Mouse (Mus musculus) cerebellum, adult 2 months (tissue): ENCODE results near the gene Mea1. TPM values are rescaled to one million over a fixed set of nuclear protein-coding genes. Genes with fewer than 3 reads are reported as not detected.

Experiments
- DNase-seq, 2 experiments: peaks; one replicate each; pipeline ENCODE4 v3.0.0; 2021
- H3K27ac ChIP-seq: fragments of 200-500 bp; 2 replicates; pipeline ENCODE4 v1.5.1; 2012; ENCODE audit warnings: low read length, control low read depth, inconsistent platforms; ENCODE audit not compliant: insufficient read depth
- H3K27me3 ChIP-seq: fragments of 200-500 bp; 2 replicates; pipeline ENCODE4 v1.6.1; 2012; ENCODE audit warnings: inconsistent platforms, mild to moderate bottlenecking, low read length, moderate library complexity; ENCODE audit not compliant: control insufficient read depth, insufficient read depth
- H3K4me1 ChIP-seq: fragments of 200-500 bp; 2 replicates; pipeline ENCODE4 v1.6.1; 2011; ENCODE audit warnings: low read length; ENCODE audit not compliant: control insufficient read depth, insufficient read depth
- H3K4me3 ChIP-seq: fragments of 200-500 bp; replicated peaks from 2 replicates; pipeline ENCODE3; 2011; ENCODE audit warnings: mild to moderate bottlenecking, low read depth, low read length, control low read depth; ENCODE audit not compliant: insufficient read depth
- CTCF ChIP-seq: fragments of 200-500 bp; IDR thresholded peaks from 2 replicates; pipeline ENCODE4 v1.5.1; 2011; ENCODE audit warnings: low read depth, mild to moderate bottlenecking, control low read depth, low read length, moderate library complexity, borderline replicate concordance; ENCODE audit not compliant: insufficient read depth
- POLR2A ChIP-seq: fragments of 200-500 bp; IDR thresholded peaks from 2 replicates; pipeline ENCODE4 v1.6.1; 2011; ENCODE audit warnings: low read length, control low read depth, borderline replicate concordance; ENCODE audit not compliant: insufficient read depth
- WGBS: fragments of 180-500 bp; shearing (Covaris S2); methylation state at CpG from one replicate; pipeline ENCODE4 v1.1.7; 2018; 5-methylcytosine and 5-hydroxymethylcytosine counted together
- polyA plus RNA-seq: library from polyadenylated mRNA; depleted of rRNA; stranded (reverse); fragments of >200 nt; gene quantifications from 2 replicates; pipeline ENCODE4 v1.2.3, GENCODE M21; 2012

Gene Mea1
- polyA plus RNA-seq, 1 experiment: 147 TPM

DNA sequence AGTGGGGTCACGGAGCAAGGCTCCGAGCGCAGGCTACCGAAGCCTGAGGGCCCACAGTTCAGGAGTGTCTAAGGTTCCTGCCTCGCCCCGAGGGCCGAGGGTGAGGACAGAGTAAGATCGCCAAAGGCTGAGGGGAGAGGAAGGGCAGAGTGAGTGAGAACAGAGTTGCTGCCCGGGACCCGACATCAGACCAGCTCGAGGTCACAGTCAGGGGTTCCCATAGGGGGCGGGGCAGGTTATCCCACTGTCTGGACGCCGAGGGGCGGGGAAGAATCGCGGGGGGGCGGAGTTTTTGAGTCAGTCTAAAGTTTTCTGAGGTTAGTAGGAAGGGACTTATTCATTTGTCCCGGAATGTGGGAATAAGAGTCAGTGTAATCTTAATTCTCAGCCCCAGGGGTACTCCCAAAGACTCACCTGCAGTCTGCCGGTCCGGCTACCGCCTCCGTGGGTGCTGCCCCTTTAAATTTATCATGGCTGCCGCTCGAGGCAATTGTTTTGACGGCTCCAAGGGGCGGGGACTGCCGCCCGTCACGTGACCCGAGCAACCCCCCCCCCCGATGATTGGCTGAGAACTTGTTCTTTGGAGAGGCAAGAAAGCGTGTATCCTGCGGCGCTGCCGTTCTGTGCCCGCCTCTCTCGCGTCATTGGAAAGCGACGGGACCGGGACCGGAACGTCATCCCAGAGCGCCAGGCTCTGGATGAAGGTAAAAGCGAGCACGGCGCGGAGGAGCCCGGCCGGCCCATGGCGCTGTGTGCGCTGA, 32.9 kb upstream of the Mea1 start, which contains the start of the genes Klc4 and Mrpl2:
Klc4 (minus strand) TSS at position 462 of the 761 bp plus-strand sequence.
Mrpl2 (plus strand) TSS at position 669 of the 761 bp plus-strand sequence.
- peak within 1 kb of the TSS; percentile 96 for H3K4me3 ChIP-seq
- no peaks in the 10 kb centered on the region for H3K27me3 ChIP-seq
- H3K27ac ChIP-seq: peak within 1 kb of the TSS; percentile 93
- TF ChIP-seq POLR2A: peak; percentile 96
- no peak for TF ChIP-seq CTCF
- peak; percentile 99 to 100 for DNase-seq
- whole genome bisulfite sequencing: 0% methylated on average over 53 of the region's 53 CpGs
- peaks cover 14% of the 10 kb centered on the region for H3K4me1 ChIP-seq

DNA sequence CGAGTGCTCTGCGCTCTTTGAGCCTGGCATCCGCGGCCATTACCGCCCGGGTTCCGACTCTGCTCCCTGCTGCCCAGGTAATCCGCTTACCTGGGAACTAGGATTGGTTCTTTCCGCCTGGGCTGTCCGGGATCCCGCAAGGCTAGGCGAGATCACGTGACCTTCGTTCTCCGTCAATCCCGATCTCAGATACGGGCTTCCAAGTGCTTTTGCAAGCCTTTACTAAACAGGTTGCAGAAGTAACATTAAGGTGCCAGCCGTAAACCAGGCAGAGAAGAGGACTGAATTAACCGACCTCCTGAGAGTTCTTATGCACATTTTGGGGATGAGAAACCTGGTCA, 32.3 kb upstream of the Mea1 start:
- no peak for DNase-seq
- Histone ChIP-seq H3K27ac (peak overlapping the region; percentile 93), H3K27me3 (no peaks in the 10 kb centered on the region), H3K4me1 (peaks cover 16% of the 10 kb centered on the region), H3K4me3 (peak overlapping the region; percentile 96)
- under 1% methylated on average over 19 of the region's 19 CpGs for WGBS
- no peak for TF ChIP-seq CTCF
- TF ChIP-seq POLR2A: no peak

DNA sequence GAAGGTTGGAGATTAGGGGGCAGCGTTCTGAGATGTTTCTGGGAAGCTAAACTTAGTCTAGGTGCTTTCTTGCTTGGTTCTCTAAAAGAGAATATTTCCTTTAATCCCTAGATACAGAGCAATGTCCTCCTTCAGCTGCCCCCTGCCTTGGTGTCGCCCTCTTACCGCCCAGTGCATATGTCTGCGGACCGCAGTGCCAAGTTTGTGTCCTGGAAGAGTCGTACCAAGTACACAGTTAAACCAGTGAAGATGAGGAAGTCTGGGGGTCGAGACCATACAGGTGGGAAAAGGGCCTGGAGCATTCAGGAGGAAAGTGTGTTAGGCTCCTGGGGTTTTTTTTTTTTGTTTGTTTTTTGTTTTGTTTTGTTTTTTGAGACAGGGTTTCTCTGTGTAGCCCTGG, 31.3 kb upstream of the Mea1 start:
- WGBS: 81% methylated on average over 7 of the region's 7 CpGs
- H3K27me3 ChIP-seq: no peaks in the 10 kb centered on the region
- H3K27ac ChIP-seq: no peak overlapping the region
- H3K4me3 ChIP-seq: no peak overlapping the region
- DNase-seq: no peak
- TF ChIP-seq CTCF: no peak
- H3K4me1 ChIP-seq: peaks cover 23% of the 10 kb centered on the region

DNA sequence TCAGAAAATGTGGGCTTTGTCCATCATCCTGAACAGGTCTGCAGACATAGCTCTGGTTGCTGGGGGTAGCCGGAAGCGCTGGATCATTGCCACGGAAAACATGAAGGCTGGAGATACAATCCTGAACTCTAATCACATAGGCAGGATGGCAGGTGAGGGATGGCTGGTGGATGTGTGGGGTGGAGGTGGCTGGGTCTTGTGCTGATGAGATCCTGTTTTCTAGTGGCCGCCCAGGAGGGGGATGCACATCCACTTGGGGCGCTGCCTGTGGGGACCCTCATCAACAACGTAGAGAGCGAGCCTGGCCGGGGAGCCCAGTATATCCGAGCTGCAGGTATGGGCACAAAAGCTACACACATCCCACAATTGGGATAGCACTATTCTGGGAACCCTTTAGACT, 30.2 kb upstream of the Mea1 start:
- Histone ChIP-seq H3K27ac (no peak overlapping the region), H3K27me3 (no peaks in the 10 kb centered on the region), H3K4me1 (peaks cover 21% of the 10 kb centered on the region), H3K4me3 (no peak overlapping the region)
- 86% methylated on average over 9 of the region's 9 CpGs for WGBS
- DNase-seq: no peak
- TF ChIP-seq CTCF: no peak
- no peak for TF ChIP-seq POLR2A

DNA sequence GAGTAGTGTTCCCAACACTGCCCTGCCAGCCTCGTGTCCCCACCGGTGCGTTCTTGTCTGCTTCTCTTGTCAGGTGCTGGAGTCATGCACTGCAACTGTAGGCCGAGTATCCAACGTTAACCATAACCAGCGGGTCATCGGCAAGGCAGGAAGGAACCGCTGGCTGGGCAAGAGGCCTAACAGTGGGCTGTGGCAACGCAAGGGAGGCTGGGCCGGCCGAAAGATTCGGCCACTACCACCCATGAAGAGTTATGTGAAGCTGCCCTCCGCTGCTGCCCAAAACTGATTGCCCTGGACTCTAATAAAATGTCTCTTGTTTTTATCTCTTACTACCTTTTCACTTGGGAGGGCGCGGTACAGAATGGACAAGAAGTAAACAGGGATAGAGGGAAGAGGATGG, 28.8 kb upstream of the Mea1 start:
- WGBS: 9% methylated on average over 15 of the region's 15 CpGs
- peak overlapping the region; percentile 54 for H3K4me3 ChIP-seq
- H3K4me1 ChIP-seq: peaks cover 13% of the 10 kb centered on the region
- peak overlapping the region; percentile 85 for H3K27ac ChIP-seq
- TF ChIP-seq POLR2A (no peak), CTCF (no peak)
- H3K27me3 ChIP-seq: no peaks in the 10 kb centered on the region
- peak in 1 of 2 experiments; percentile 46 for DNase-seq

DNA sequence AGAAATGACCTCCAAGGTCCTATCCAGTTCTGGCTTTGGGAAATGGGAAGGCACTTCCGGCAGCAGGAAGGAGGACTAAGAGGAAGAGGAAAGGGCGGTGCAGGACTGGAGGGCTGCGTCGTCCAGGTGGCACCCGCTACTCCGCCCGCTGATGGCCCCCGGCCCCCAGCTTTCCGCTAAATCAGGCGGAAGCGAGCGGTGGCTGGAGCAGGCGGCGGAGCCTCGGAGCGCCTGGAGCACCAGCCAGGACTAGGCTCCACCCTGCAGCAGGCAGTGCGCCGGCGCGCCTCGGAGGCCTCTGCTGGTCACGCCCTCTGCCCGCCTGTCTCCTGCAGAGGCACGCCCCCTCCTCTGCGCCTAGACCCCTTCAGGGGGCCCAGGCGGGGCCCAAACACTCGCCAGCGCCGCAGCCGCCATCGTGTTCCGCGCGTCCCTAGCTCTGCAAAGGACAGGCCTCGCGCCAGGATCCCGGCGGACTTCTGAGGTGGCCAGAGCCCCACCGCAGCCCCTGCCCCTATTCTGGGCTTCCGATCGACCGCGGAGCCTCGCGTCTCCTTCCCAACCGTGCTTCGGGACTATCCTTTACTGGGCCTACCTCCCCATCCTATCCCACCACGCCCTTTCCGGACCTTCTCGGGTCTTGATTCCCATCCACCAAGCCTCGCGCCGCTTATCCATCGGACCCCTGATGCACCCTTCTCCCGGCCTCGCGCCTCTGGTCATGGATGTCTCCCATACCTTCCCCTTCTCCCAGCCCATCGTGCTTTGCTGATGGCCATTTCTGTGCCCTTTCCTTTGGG, 28.2 kb upstream of the Mea1 start, which contains the start of gene Cul7:
Cul7 (plus strand) TSS at position 106 of the 800 bp plus-strand sequence.
- 1% methylated on average over 58 of the region's 58 CpGs for WGBS
- Histone ChIP-seq H3K27ac (peak within 1 kb of the TSS; percentile 85), H3K4me3 (peak within 1 kb of the TSS; percentile 54), H3K4me1 (peaks cover 13% of the 10 kb centered on the region), H3K27me3 (no peaks in the 10 kb centered on the region)
- peak; percentile 90 to 92 for DNase-seq
- peak; percentile 75 for TF ChIP-seq POLR2A
- no peak for TF ChIP-seq CTCF

DNA sequence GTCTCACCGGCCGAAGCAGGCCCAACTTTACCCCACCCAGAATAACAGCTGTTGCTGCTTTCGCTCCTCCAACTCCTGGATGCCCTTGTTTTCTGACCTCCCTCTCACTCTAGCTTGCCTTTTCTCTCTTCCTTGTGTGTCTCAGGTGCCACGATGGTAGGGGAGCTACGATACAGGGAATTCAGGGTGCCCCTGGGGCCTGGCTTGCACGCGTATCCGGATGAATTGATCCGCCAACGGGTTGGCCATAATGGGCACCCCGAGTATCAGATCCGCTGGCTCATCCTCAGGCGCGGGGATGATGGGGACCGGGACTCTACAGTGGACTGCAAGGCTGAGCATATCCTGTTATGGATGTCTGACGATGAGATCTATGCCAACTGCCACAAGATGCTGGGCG, 27.3 kb upstream of the Mea1 start:
- WGBS: 46% methylated on average over 17 of the region's 17 CpGs
- H3K4me1 ChIP-seq: peaks cover 13% of the 10 kb centered on the region
- no peak overlapping the region for H3K27ac ChIP-seq
- TF ChIP-seq POLR2A (no peak), CTCF (no peak)
- H3K27me3 ChIP-seq: no peaks in the 10 kb centered on the region
- peak overlapping the region; percentile 54 for H3K4me3 ChIP-seq
- DNase-seq: no peak

DNA sequence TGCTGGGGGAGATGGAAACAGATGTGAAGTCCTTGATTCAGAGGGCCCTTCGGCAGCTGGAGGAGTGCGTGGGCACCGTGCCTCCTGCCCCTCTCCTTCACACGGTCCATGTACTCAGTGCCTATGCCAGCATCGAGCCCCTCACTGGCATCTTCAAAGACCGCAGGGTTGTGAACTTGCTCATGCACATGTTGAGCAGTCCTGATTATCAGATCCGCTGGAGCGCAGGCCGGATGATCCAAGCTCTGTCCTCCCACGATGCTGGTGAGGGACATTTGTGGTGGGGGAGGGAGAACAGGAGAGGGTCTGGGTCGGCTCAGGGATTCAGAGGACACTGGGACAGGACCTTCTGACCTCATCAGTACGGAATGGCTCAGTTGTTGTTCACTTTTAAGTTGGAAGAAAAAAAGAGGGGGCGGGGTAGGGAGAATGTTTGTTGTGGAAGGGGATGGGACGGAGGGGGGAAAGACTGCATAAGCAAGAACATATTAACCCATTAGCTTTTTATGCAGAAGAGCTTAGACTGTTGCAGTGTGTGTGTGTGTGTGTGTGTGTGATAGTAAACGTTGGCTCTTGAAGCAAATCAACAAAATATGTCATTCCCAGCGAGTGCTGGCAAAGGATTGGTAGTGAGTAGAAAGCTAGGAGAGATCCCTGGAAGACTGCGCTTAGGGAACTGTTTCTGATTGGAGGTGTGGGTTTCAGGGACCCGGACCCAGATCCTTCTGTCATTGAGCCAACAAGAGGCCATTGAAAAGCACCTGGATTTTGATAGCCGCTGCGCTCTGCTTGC, 26.6 kb upstream of the Mea1 start:
- H3K4me1 ChIP-seq: peaks cover 13% of the 10 kb centered on the region
- TF ChIP-seq POLR2A (no peak), CTCF (no peak)
- WGBS: 48% methylated on average over 20 of the region's 20 CpGs
- DNase-seq: no peak
- H3K27me3 ChIP-seq: no peaks in the 10 kb centered on the region
- H3K4me3 ChIP-seq: peak overlapping the region; percentile 54
- no peak overlapping the region for H3K27ac ChIP-seq
